Mouse (Mus musculus) intestine, postnatal 0 days (tissue): Measurements from ENCODE around the gene Tie1. TPM values are rescaled to one million over a fixed set of nuclear protein-coding genes. Genes with fewer than 3 reads are reported as not detected.

ENCODE experiments used
- ATAC-seq: fragments of 200-750 bp; cut with Nextera tagmentation; 2 replicates; pipeline ENCODE4 v1.8.0; 2017; ENCODE audit warnings: mild to moderate bottlenecking, moderate TSS enrichment, moderate library complexity
- H3K27ac ChIP-seq: fragments of 300-500 bp; sonication (generic); 2 replicates; pipeline ENCODE4 v1.5.1; 2014; ENCODE audit warnings: mild to moderate bottlenecking, low read depth, low read length, moderate library complexity
- H3K27me3 ChIP-seq: fragments of 300-500 bp; sonication (generic); replicated peaks from 2 replicates; pipeline ENCODE4 v1.6.1; 2014; ENCODE audit warnings: low read length, mixed read lengths; ENCODE audit not compliant: control insufficient read depth, insufficient read depth
- H3K36me3 ChIP-seq: fragments of 300-500 bp; sonication (generic); 2 replicates; pipeline ENCODE4 v1.6.1; 2014; ENCODE audit warnings: mild to moderate bottlenecking, moderate library complexity; ENCODE audit not compliant: control insufficient read depth, insufficient read depth
- H3K4me1 ChIP-seq: fragments of 300-500 bp; sonication (generic); replicated peaks from 2 replicates; pipeline ENCODE4 v1.6.1; 2014; ENCODE audit warnings: antibody characterized with exemption, low read length, mixed read lengths; ENCODE audit not compliant: control insufficient read depth, insufficient read depth
- H3K4me2 ChIP-seq: fragments of 300-500 bp; sonication (generic); replicated peaks from 2 replicates; pipeline ENCODE4 v1.6.1; 2014; ENCODE audit warnings: low read depth, mild to moderate bottlenecking, moderate library complexity
- H3K4me3 ChIP-seq: fragments of 300-500 bp; sonication (generic); 2 replicates; pipeline ENCODE4 v1.5.1; 2014; ENCODE audit warnings: low read depth, low read length
- H3K9ac ChIP-seq: fragments of 300-500 bp; sonication (generic); 2 replicates; pipeline ENCODE4 v1.6.1; 2014; ENCODE audit warnings: mild to moderate bottlenecking, low read depth, low read length
- H3K9me3 ChIP-seq: fragments of 300-500 bp; sonication (generic); 2 replicates; pipeline ENCODE4 v1.6.1; 2016; ENCODE audit warnings: mixed run types; ENCODE audit not compliant: control insufficient read depth
- CTCF ChIP-seq: sonication (generic); IDR thresholded peaks from 2 replicates; pipeline ENCODE4 v1.5.1; 2016; ENCODE audit warnings: low read depth, mild to moderate bottlenecking, control low read depth, antibody characterized with exemption, moderate library complexity
- WGBS: fragments of 180-500 bp; shearing (Covaris S2); extraction: QIAGEN DNeasy Blood & Tissue Kit; methylation state at CpG from one replicate; pipeline ENCODE4 v1.1.7; 2014; 5-methylcytosine and 5-hydroxymethylcytosine counted together
- polyA plus RNA-seq: library from polyadenylated mRNA; unstranded; fragments of >200 nt; fragmentation: Nextera tagmentation; extraction: Ambion mirVana; gene quantifications from 2 replicates; pipeline ENCODE4 v1.2.1, GENCODE M21; 2015

Tie1 gene
- polyA plus RNA-seq, 1 experiment from 2014 or later, result 11.3 TPM

DNA sequence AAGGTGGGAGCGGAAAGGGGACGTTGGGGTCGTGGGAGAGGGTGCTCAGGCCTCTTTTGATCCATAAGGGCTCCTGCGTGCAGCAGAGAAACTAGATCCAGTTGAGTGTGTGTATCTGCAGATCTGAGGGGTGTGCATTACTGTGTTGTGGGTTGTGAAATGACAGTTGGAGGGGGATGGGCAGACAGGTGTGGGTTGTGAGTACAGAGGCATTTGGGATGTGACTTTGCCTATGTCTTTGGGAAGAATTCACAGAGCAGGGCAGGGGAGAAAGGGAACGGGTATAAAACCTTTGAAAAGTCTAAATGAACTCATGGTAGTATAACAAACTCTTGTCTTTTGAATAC lies 37.4 kb upstream of the Tie1 start:
- 14% methylated on average over 5 of the region's 5 CpGs for WGBS
- H3K4me2 ChIP-seq, result peak overlapping the region; percentile 67
- H3K4me3 ChIP-seq, result peak overlapping the region; percentile 46
- ATAC-seq, result peak; percentile 31
- H3K9me3 ChIP-seq, result no peaks in the 10 kb centered on the region
- no peaks in the 10 kb centered on the region for H3K27me3 ChIP-seq
- peak overlapping the region; percentile 46 for H3K9ac ChIP-seq
- peaks cover 6% of the 10 kb centered on the region; the same call in 1 of the 2 replicates for H3K36me3 ChIP-seq
- H3K4me1 ChIP-seq, result peaks cover 11% of the 10 kb centered on the region; the same call in 1 of the 2 replicates
- H3K27ac ChIP-seq, result peak overlapping the region; percentile 94
- no peak for TF ChIP-seq CTCF

DNA sequence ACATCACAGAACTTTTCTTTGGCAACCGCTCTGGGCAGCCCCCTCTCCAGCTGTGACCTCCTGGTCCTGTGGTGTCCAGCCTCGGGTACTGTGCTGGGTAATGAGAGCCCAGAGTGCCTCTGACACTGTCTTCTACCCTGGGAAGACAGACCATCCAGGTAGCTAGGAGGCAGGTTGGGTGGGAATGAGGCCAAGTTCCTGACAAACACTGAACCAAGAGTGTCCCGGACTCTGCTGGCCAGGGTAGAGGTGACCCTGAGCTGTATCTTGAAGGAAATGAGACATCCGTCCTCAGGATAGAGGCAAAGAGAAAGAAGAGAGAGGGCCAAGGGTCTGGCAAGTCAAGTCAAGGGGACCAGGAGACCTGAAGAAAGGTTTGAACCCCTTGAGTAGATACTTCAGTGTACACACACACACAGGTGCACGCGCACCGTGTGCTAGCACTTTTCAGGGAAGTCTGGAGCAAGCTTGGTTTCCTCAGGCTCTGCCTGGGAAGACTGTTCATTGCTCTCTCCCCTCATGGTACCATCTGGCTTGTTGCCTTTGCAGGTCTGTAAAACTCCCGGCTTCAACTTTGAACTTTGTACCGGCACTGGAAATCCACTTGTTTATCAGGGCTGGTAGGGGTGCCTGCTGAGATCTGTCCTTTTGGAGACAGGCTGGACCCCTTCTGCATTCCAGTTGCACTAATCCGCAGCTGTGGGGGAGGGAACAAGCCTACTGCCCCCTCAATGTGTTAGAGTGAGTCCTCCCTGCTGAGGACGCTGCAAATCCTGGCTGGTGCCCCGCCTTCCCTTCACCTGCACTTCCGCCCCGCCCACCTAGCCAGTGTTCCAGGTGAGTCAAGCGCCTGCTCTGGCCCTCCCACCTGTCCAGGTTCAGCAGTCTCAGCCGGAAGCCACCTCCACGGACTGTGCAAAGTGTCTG lies 36.8 kb upstream of the Tie1 start, which contains the start of gene 2610528J11Rik:
Gene 2610528J11Rik (plus strand): TSS at position 592 of the 927 bp plus-strand sequence.
- Histone ChIP-seq H3K27me3 (no peaks in the 10 kb centered on the region), H3K36me3 (peaks cover 6% of the 10 kb centered on the region; the same call in 1 of the 2 replicates), H3K4me1 (peaks cover 11% of the 10 kb centered on the region; the same call in 1 of the 2 replicates), H3K4me2 (peak within 1 kb of the TSS; percentile 67), H3K9ac (peak within 1 kb of the TSS; percentile 46), H3K9me3 (no peaks in the 10 kb centered on the region), H3K4me3 (peak within 1 kb of the TSS; percentile 46), H3K27ac (peak within 1 kb of the TSS; percentile 94)
- ATAC-seq, result peak; percentile 92
- TF ChIP-seq CTCF, result no peak
- 23% methylated on average over 17 of the region's 17 CpGs for WGBS

DNA sequence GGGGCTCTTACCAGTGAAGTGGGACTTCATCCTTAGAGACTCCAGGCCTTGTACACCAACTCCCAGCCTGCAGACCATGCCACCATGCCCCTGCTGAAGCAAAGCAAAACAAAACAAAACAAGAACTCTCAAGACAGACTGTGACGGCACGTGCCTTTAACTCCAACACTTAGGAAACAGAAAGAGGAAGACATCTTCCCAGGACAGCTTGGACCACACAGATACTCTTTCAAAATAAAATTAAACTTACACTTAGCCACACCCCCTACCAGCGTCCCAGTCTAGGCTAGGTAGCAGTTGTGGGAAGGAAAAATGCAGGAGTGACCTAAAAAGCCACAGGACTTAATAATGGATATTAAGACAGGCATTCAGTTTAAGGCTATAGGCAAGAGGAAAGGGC lies 35.9 kb upstream of the Tie1 start:
- peaks cover 3% of the 10 kb centered on the region; the same call in 1 of the 2 replicates for H3K36me3 ChIP-seq
- no peak overlapping the region for H3K4me2 ChIP-seq
- H3K9me3 ChIP-seq, result no peaks in the 10 kb centered on the region
- no peaks in the 10 kb centered on the region for H3K27me3 ChIP-seq
- no peak for TF ChIP-seq CTCF
- H3K4me3 ChIP-seq, result no peak overlapping the region
- H3K4me1 ChIP-seq, result peaks cover 11% of the 10 kb centered on the region; the same call in 1 of the 2 replicates
- no peak overlapping the region for H3K9ac ChIP-seq
- peak overlapping the region; percentile 94 for H3K27ac ChIP-seq
- 62% methylated on average over 3 of the region's 3 CpGs for WGBS
- ATAC-seq, result no peak

DNA sequence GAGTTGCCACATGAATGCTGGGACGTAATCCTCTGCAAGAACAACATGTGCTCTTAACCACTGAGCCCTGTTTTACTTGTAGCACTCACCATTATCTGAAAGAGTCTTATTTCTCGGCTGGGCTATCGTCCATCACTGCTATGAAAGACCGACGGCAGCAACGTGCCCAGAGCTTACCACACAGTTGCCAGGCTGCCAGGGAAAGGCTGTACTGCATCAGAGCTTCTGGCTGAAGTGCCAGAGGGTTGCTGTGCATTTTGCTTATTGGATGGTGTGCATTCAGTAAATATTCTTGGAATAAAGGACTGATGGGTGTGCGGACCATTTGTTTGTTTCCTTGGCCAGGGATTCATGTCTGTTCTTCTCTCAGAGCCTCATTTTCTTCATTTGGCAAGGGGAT lies 34.1 kb upstream of the Tie1 start:
- Histone ChIP-seq H3K27ac (no peak overlapping the region), H3K27me3 (no peaks in the 10 kb centered on the region), H3K36me3 (no peaks in the 10 kb centered on the region), H3K9ac (no peak overlapping the region), H3K4me2 (no peak overlapping the region), H3K9me3 (no peaks in the 10 kb centered on the region), H3K4me1 (peaks cover 11% of the 10 kb centered on the region; the same call in 1 of the 2 replicates), H3K4me3 (no peak overlapping the region)
- no peak for TF ChIP-seq CTCF
- no peak for ATAC-seq
- WGBS, result 80% methylated on average over 7 of the region's 7 CpGs

DNA sequence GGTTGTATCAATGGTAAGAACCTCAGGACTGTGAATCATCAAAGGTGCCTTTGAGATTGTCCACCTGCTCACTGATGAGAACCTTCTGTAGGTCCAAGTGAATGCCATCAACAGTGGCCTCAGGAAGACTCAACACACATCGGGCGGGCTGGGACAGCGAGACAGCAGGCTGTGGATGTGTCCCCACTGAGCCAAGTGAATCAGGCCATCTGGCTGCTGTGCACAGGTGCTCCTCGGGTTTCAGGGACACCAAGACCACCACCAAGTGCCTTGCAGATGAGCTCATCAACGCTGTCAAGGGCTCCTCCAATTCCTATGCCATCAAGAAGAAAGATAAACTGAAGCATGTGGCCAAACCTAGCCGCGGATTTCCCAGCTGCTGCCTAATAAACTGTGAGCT lies 32.4 kb upstream of the Tie1 start:
- 85% methylated on average over 7 of the region's 7 CpGs for WGBS

DNA sequence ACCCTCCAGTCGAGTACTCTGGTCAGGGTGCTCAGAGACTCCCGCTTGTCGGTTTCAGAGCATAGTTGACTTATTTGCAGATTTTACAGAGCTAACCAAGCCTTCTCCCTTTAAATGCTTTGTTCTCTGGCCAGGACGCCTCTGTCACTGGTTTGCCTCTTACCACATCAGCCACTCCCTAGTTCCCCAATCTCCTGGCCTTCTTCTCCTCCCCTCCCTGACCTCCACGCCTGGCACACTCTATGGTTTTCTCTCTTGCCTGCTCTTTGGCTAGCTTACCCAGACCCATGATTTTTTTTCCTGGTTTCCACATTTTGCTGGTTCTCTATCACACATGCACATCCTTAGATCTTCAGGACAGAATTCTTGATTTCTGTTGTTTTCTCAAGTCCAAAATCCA lies 28.3 kb upstream of the Tie1 start:
- 43% methylated on average over 5 of the region's 5 CpGs for WGBS
- no peak for TF ChIP-seq CTCF
- ATAC-seq, result no peak
- peaks cover 11% of the 10 kb centered on the region for H3K4me1 ChIP-seq
- no peak overlapping the region for H3K4me3 ChIP-seq
- no peaks in the 10 kb centered on the region for H3K9me3 ChIP-seq
- no peak overlapping the region; the same call in 1 of the 2 replicates for H3K4me2 ChIP-seq
- H3K36me3 ChIP-seq, result no peaks in the 10 kb centered on the region
- H3K9ac ChIP-seq, result no peak overlapping the region
- no peaks in the 10 kb centered on the region for H3K27me3 ChIP-seq
- H3K27ac ChIP-seq, result peak overlapping the region; percentile 94

More for the DNA sequence above, 32.4 kb upstream of the Tie1 start:
- Histone ChIP-seq H3K9ac (no peak overlapping the region), H3K4me1 (peaks cover 15% of the 10 kb centered on the region), H3K36me3 (no peaks in the 10 kb centered on the region), H3K4me3 (no peak overlapping the region), H3K27me3 (no peaks in the 10 kb centered on the region), H3K9me3 (no peaks in the 10 kb centered on the region), H3K27ac (no peak overlapping the region), H3K4me2 (no peak overlapping the region)
- ATAC-seq, result no peak
- TF ChIP-seq CTCF, result no peak
